Mouse (Mus musculus) 3T3-L1 (cell line): Measurements from ENCODE around the gene Gm2042.
A peak's percentile ranks its signal among the peaks of the same experiment; 100 is the strongest.
"Not testable (repeated sequence)": the region's sequence is repeated elsewhere in the genome, so short reads cannot be mapped to it uniquely, and the experiment has no call there.

Experiments
- DNase-seq: peaks from one replicate; pipeline ENCODE4 v3.0.0-alpha.2; 2015; ENCODE audit warnings: low read depth, low spot score

Gene Gm2042

GRCm38 (mm10) chr12:87953780-87954179, at the start of gene Gm2042:
TSS of gene Gm2042 (plus strand) at chr12:87954080.
- not testable (repeated sequence) for DNase-seq

DNA sequence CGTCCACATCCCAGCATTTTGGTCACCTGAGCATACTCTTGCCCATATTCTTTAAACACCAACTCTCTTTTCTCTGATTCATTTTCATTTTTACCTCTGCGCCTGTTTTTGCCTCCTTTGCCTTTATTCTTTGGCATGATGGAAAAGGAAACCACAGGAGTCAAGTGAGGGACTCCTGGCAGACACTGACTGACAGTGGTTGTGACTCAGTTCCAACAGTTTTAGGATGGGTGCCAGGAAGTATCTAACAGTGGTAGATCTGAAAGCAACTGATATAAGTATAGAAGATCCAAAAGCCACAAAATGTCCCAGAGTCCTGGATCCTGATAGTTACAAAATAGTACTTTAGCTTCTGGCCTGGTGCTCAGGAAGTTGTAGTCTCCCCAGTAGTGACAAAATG, 34.2 kb upstream of the Gm2042 start, which contains the start of gene Gm2035:
Gene Gm2035 (minus strand): TSS at position 137 of the 400 bp plus-strand sequence.
- peak; percentile 15 for DNase-seq

DNA sequence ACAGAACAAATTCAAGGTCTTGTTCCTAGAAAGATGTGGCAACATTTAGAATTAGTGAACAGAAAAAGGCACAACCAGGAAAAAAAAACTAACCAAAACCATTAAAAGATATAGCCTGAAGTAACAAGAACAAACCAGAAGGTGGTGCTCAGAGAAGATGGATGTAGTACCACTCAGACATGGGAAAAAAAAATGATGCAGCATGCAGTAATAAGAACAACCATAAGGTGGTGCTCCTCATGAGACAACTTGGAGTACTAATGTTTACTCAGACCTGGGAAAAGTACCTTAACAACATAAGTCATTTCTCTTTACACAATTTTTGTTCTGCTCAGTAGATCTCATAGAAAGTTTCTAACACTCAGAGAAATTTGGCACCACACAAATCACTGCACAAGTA, 30.1 kb downstream of the Gm2042 start:
- not testable (repeated sequence) for DNase-seq

- DNase-seq = not testable (repeated sequence)
These were observed 50.2 kb downstream of the Gm2042 start for GRCm38 (mm10) chr12:88004118-88004517.
